Mouse (Mus musculus): ENCODE results near the gene Duxf3. TPM values are rescaled to one million over a fixed set of nuclear protein-coding genes. Genes with fewer than 3 reads are reported as not detected.

Duxf3 gene
- polyA plus RNA-seq, 1 experiment from 2014 or later: not detected

GRCm38 (mm10) chr10:58211213-58211612 is 21.3 kb downstream of the Duxf3 start:
- WGBS: 89% methylated on average over 2 of the region's 2 CpGs
- Histone ChIP-seq H3K27ac (ENCODE audit: low read length) (no peak overlapping the region), H3K27me3 (ENCODE audit: control insufficient read depth, insufficient read depth, low read length) (no peaks in the 10 kb centered on the region), H3K9ac (ENCODE audit: low read length) (no peak overlapping the region), H3K4me2 (ENCODE audit: low read depth, low read length) (no peak overlapping the region), H3K9me3 (replicated peaks; ENCODE audit: control insufficient read depth, low read length) (no peaks in the 10 kb centered on the region; the same call in 1 of the 2 replicates), H3K4me1 (ENCODE audit: control insufficient read depth, insufficient read depth, low read length) (no peaks in the 10 kb centered on the region), H3K4me3 (replicated peaks; ENCODE audit: low read length) (no peak overlapping the region), H3K36me3 (ENCODE audit: control insufficient read depth, insufficient read depth, low read length) (no peaks in the 10 kb centered on the region)
- no peak for ATAC-seq (ENCODE audit: insufficient read depth, low FRiP score)

GRCm38 (mm10) chr10:58210514-58210913 is 22.0 kb downstream of the Duxf3 start:
- Histone ChIP-seq H3K4me3 (replicated peaks; ENCODE audit: low read length) (no peak overlapping the region), H3K4me2 (ENCODE audit: low read depth, low read length) (no peak overlapping the region), H3K4me1 (ENCODE audit: control insufficient read depth, insufficient read depth, low read length) (no peaks in the 10 kb centered on the region), H3K9me3 (replicated peaks; ENCODE audit: control insufficient read depth, low read length) (no peaks in the 10 kb centered on the region; the same call in 1 of the 2 replicates), H3K36me3 (ENCODE audit: control insufficient read depth, insufficient read depth, low read length) (no peaks in the 10 kb centered on the region), H3K9ac (ENCODE audit: low read length) (no peak overlapping the region), H3K27ac (ENCODE audit: low read length) (no peak overlapping the region), H3K27me3 (ENCODE audit: control insufficient read depth, insufficient read depth, low read length) (no peaks in the 10 kb centered on the region)
- 41% methylated on average over 1 of the region's 1 CpGs for WGBS
- ATAC-seq (ENCODE audit: insufficient read depth, low FRiP score): no peak

DNA sequence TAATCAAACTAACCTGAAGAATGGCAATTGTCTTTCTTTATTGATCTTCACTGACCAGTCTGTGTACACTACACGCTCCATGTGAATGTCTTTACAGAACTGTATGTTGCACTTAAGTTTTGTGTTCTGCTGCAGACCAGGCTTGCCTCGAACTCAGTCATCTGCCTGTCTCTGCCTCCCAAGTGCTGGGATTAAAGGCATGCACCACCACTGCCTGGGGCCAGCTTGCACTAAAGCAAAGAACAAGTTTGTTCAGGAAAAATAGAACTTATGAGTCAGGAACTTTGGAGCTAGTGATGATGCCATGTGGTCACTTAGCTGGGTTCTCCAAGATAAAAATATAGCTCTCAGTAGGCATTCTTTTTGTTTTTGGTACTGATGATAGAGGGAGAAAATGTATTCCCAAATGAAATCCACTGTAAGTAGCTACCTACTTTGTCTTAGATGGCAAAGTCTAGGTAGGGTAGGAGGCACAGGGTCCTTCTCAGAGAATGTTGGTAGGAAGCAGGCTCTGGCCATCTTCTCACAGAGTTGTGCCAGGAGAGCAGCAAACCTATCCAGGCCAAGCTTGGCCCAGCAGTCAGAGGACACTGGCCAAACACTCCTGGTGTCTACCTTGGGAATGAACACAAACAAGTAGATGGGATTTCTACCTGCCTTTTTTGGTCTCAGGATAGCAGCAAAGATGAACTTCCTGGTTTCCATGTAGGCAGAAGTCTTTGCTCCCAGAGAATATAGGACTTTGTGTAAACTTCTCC is 22.6 kb downstream of the Duxf3 start:
- WGBS: 64% methylated on average over 2 of the region's 2 CpGs
- Histone ChIP-seq H3K9me3 (replicated peaks; ENCODE audit: control insufficient read depth, low read length) (no peaks in the 10 kb centered on the region; the same call in 1 of the 2 replicates), H3K4me1 (ENCODE audit: control insufficient read depth, insufficient read depth, low read length) (no peaks in the 10 kb centered on the region), H3K4me2 (ENCODE audit: low read depth, low read length) (no peak overlapping the region), H3K9ac (ENCODE audit: low read length) (no peak overlapping the region), H3K27me3 (ENCODE audit: control insufficient read depth, insufficient read depth, low read length) (no peaks in the 10 kb centered on the region), H3K4me3 (replicated peaks; ENCODE audit: low read length) (no peak overlapping the region), H3K36me3 (ENCODE audit: control insufficient read depth, insufficient read depth, low read length) (no peaks in the 10 kb centered on the region), H3K27ac (ENCODE audit: low read length) (no peak overlapping the region)
- ATAC-seq (ENCODE audit: insufficient read depth, low FRiP score): no peak; the same call in 1 of the 2 replicates

DNA sequence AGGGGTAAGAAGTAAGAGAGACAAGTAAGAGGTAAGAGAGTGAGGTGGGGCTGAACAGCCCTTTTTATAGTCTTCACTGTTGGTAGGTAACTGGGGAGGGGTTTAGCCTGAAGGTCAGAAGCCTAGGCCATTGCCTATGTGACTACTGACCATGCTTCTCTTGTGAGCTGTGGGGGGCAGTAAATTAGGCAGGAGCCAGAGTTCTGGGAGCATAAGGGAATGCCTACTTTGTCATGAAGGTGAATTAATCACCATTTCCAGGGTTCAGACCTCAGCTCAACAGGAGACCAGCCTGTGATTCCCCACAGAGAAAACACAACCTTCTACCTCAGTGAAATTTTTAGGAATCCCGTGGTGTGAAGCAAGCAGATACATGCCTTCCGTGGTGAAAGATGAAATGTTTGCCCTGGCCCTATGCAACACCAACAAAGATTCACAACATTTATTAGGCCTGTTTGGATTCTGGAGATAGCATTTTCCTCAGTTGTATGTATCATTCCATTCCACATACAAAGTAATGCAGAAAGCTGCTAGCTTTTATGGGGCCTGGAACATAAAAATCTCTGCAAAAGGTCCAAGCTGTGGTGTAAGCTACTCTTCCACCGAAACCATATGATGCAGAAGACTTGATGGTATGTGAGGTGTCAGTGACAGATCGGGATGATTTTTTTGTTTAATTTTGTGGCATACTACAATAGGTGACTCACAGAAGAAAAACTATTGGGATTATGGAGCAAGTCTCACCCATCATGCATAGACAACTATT is 25.7 kb downstream of the Duxf3 start:
- H3K36me3 ChIP-seq (ENCODE audit: control insufficient read depth, insufficient read depth, low read length): no peaks in the 10 kb centered on the region
- no peak overlapping the region for H3K9ac ChIP-seq (ENCODE audit: low read length)
- H3K4me1 ChIP-seq (ENCODE audit: control insufficient read depth, insufficient read depth, low read length): no peaks in the 10 kb centered on the region
- no peak overlapping the region for H3K4me3 ChIP-seq (replicated peaks; ENCODE audit: low read length)
- no peaks in the 10 kb centered on the region for H3K27me3 ChIP-seq (ENCODE audit: control insufficient read depth, insufficient read depth, low read length)
- H3K4me2 ChIP-seq (ENCODE audit: low read depth, low read length): no peak overlapping the region
- no peak overlapping the region for H3K27ac ChIP-seq (ENCODE audit: low read length)
- no peaks in the 10 kb centered on the region; the same call in 1 of the 2 replicates for H3K9me3 ChIP-seq (replicated peaks; ENCODE audit: control insufficient read depth, low read length)
- 82% methylated on average over 4 of the region's 4 CpGs for WGBS
- ATAC-seq (ENCODE audit: insufficient read depth, low FRiP score): no peak

DNA sequence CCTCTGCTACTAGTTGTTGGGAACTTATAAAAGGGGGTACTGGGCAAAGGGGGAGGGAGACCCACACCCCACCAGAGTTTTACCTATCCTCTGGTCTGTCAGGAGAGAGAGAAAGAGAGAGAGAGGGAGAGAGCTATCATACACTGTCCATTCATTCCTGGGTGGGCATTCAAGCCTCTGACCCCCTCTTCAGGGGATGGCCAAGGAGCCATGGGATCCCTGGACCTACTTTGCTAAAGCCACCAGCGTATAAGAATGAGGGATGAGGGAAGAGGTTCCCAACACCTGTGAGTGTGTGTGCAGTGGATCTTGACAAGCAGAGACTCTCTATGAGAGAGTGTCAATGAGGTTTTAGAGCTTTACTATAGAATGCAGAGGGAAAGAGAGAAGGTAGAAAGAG is 26.5 kb downstream of the Duxf3 start:
- Histone ChIP-seq H3K36me3 (ENCODE audit: control insufficient read depth, insufficient read depth, low read length) (no peaks in the 10 kb centered on the region), H3K9me3 (replicated peaks; ENCODE audit: control insufficient read depth, low read length) (no peaks in the 10 kb centered on the region; the same call in 1 of the 2 replicates), H3K4me2 (ENCODE audit: low read depth, low read length) (no peak overlapping the region), H3K4me1 (ENCODE audit: control insufficient read depth, insufficient read depth, low read length) (no peaks in the 10 kb centered on the region), H3K4me3 (replicated peaks; ENCODE audit: low read length) (no peak overlapping the region), H3K9ac (ENCODE audit: low read length) (no peak overlapping the region), H3K27ac (ENCODE audit: low read length) (no peak overlapping the region), H3K27me3 (ENCODE audit: control insufficient read depth, insufficient read depth, low read length) (no peaks in the 10 kb centered on the region)
- WGBS: 45% methylated on average over 1 of the region's 1 CpGs
- no peak; the same call in 1 of the 2 replicates for ATAC-seq (ENCODE audit: insufficient read depth, low FRiP score)

Other genes with a start within 250 kb of the Duxf3 start
- gene AW822073, start 7.7 kb downstream of the Duxf3 start, polyA plus RNA-seq (2015; fragmentation: Nextera tagmentation; extraction: Ambion mirVana): not detected in 2 replicates
- not detected in 2 replicates for gene Gm4981, start 4.0 kb upstream of the Duxf3 start, polyA plus RNA-seq (2015; fragmentation: Nextera tagmentation; extraction: Ambion mirVana)
- 49.7 and 67.0 TPM in 2 replicates for gene Gcc2, start 22.8 kb upstream of the Duxf3 start, polyA plus RNA-seq (2015; fragmentation: Nextera tagmentation; extraction: Ambion mirVana)
- 136 and 161 TPM in 2 replicates for gene Lims1, start 90.8 kb upstream of the Duxf3 start, polyA plus RNA-seq (2015; fragmentation: Nextera tagmentation; extraction: Ambion mirVana)
- gene Ranbp2, start 214.2 kb upstream of the Duxf3 start, polyA plus RNA-seq (2015; fragmentation: Nextera tagmentation; extraction: Ambion mirVana): 21.3 and 23.3 TPM in 2 replicates